Mouse (Mus musculus) cerebellum, postnatal 25 days (tissue): ENCODE results near the gene Shank3.

ENCODE experiments used
- DNase-seq, 2 experiments: peaks; one replicate each; pipeline ENCODE4 v3.0.0; 2021; ENCODE audit warnings: mixed read lengths in 2 of 2

Shank3 gene

GRCm38 (mm10) chr15:89477806-89478205, 21.6 kb upstream of the Shank3 start:
- DNase-seq, result peak in 1 of 2 experiments; percentile 16

- no peak for DNase-seq
Measured at GRCm38 (mm10) chr15:89478622-89479021, 20.8 kb upstream of the Shank3 start.

GRCm38 (mm10) chr15:89480584-89480983, 18.8 kb upstream of the Shank3 start:
- peak; percentile 85 for DNase-seq

- DNase-seq, result no peak
Measured at GRCm38 (mm10) chr15:89488182-89488581, 11.2 kb upstream of the Shank3 start.

GRCm38 (mm10) chr15:89488611-89489117, 10.8 kb upstream of the Shank3 start:
- no peak for DNase-seq

- DNase-seq, result no peak
Measured at GRCm38 (mm10) chr15:89494970-89495369, 4.5 kb upstream of the Shank3 start.

GRCm38 (mm10) chr15:89496131-89496530, 3.3 kb upstream of the Shank3 start:
- no peak for DNase-seq

- no peak for DNase-seq
Measured at GRCm38 (mm10) chr15:89496841-89497240, 2.6 kb upstream of the Shank3 start.

GRCm38 (mm10) chr15:89497391-89498048, 1.9 kb upstream of the Shank3 start:
- no peak for DNase-seq

GRCm38 (mm10) chr15:89498049-89498960, 1.1 kb upstream of the Shank3 start:
- DNase-seq, result peak; percentile 76 to 83

- peak; percentile 79 to 84 for DNase-seq
Measured at GRCm38 (mm10) chr15:89499784-89500220, 379 bp downstream of the Shank3 start.

- DNase-seq, result peak; percentile 63
Measured at GRCm38 (mm10) chr15:89500221-89500791, 883 bp downstream of the Shank3 start.

- no peak for DNase-seq
Measured at GRCm38 (mm10) chr15:89501321-89501720, 1.9 kb downstream of the Shank3 start.

GRCm38 (mm10) chr15:89504838-89505237, 5.4 kb downstream of the Shank3 start:
- DNase-seq, result no peak

- no peak for DNase-seq
Measured at GRCm38 (mm10) chr15:89507751-89508150, 8.3 kb downstream of the Shank3 start.

GRCm38 (mm10) chr15:89512679-89513078, 13.3 kb downstream of the Shank3 start:
- no peak for DNase-seq

- DNase-seq, result peak in 1 of 2 experiments; percentile 60
Measured at GRCm38 (mm10) chr15:89521951-89522350, 22.5 kb downstream of the Shank3 start.

GRCm38 (mm10) chr15:89522566-89523282, 23.3 kb downstream of the Shank3 start:
- peak; percentile 47 to 64 for DNase-seq

GRCm38 (mm10) chr15:89523283-89523832, 23.9 kb downstream of the Shank3 start:
- DNase-seq, result peak; percentile 83 to 86

GRCm38 (mm10) chr15:89524001-89524571, 24.7 kb downstream of the Shank3 start:
- DNase-seq, result peak; percentile 60 to 62

GRCm38 (mm10) chr15:89524611-89525415, 25.4 kb downstream of the Shank3 start:
- DNase-seq, result peak; percentile 70 to 72
